Mouse (Mus musculus) C2C12 (cell line): ENCODE measurements around the gene Rasa4.

Experiments
- CEBPB ChIP-seq: IDR thresholded peaks from one replicate; pipeline ENCODE4 v1.6.1; 2011; ENCODE audit warnings: low read depth, mild to moderate bottlenecking, control low read depth, moderate library complexity
- CTCF ChIP-seq: IDR thresholded peaks from one replicate; pipeline ENCODE4 v1.5.1; 2011; ENCODE audit not compliant: control insufficient read depth, insufficient read depth, insufficient read length
- FOSL1 ChIP-seq: IDR thresholded peaks from one replicate; pipeline ENCODE4 v1.8.0; 2011; ENCODE audit warnings: mild to moderate bottlenecking, low read length; ENCODE audit not compliant: poor library complexity, insufficient read depth, severe bottlenecking
- MAX ChIP-seq: IDR thresholded peaks from one replicate; pipeline ENCODE4 v1.6.1; 2011; ENCODE audit warnings: mild to moderate bottlenecking, control low read depth
- MYOD1 ChIP-seq: IDR thresholded peaks from one replicate; pipeline ENCODE4 v1.6.1; 2011; ENCODE audit warnings: low read depth; ENCODE audit not compliant: control insufficient read depth, insufficient read length
- MYOG ChIP-seq: IDR thresholded peaks from one replicate; pipeline ENCODE4 v1.6.1; 2011; ENCODE audit not compliant: control insufficient read depth, insufficient read length; ENCODE audit errors: extremely low read depth
- USF1 ChIP-seq: IDR thresholded peaks from one replicate; pipeline ENCODE4 v1.6.1; 2011; ENCODE audit warnings: low read depth, mild to moderate bottlenecking, control low read depth, moderate library complexity

GRCm38 (mm10) chr5:136155399-136155798 lies 71.7 kb downstream of the Rasa4 start:
- no peak for TF ChIP-seq MYOD1
- no peak for TF ChIP-seq CTCF
- TF ChIP-seq FOSL1, result no peak
- no peak for TF ChIP-seq CEBPB
- TF ChIP-seq USF1, result no peak
- TF ChIP-seq MAX, result no peak
- TF ChIP-seq MYOG, result no peak
